ENCODE assay signal across 9 mouse cellular contexts in the genomic region with DNA sequence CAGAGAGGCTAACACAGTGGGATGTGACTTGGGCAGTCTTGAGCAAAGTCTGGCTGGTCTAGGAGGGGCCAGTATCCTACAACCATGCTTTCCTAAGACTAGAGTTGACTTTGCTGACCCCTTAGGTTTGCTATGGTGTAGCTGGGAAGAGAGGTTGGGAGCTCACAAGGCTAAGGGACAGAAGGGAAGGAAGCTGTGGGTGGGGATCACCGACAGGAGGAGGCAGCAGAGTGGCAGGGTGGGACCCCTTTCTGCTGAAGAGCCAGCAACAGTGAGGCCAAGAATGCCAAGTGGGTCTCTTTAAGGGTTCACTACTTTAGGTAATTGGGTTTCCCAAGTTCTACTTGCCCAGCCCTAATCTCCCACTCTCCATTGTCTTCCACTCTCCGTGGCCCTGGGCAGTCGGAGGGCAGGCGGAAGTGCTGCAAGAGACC.
DNase-seq lines count a peak whose midpoint lies in the region; ATAC-seq lines count a peak whose summit lies in the region.
"Had no signal": no experiment of that assay in that cellular context is flagged by ENCODE, and none has a peak within 500 bp of the region (broad histone marks: within the 10 kb centered on the region; RNA-seq: fewer than 3 reads in every experiment).

No protein-coding gene starts in this region.

- peak overlapping the region; percentile 95 for H3K27ac ChIP-seq in kidney, embryonic 16.5 days (ENCODE audit: low read length)
- peak overlapping the region; percentile 99 for H3K27ac ChIP-seq in forebrain, embryonic 13.5 days
- no peak overlapping the region for H3K27ac ChIP-seq in limb, embryonic 13.5 days
- H3K27ac ChIP-seq in neural tube, embryonic 14.5 days (ENCODE audit: low read depth, low read length) = peak overlapping the region; percentile 89

- no peaks in the 10 kb centered on the region for H3K27me3 ChIP-seq in kidney, embryonic 16.5 days (ENCODE audit: insufficient read depth, low read length)
- H3K27me3 ChIP-seq in forebrain, embryonic 13.5 days = no peaks in the 10 kb centered on the region
- H3K27me3 ChIP-seq in limb, embryonic 13.5 days = no peaks in the 10 kb centered on the region
- H3K27me3 ChIP-seq in neural tube, embryonic 14.5 days (ENCODE audit: control insufficient read depth, insufficient read depth, low read length) = no peaks in the 10 kb centered on the region

- peak; percentile 5; the same call in 1 of the 2 replicates for ATAC-seq in kidney, embryonic 16.5 days (ENCODE audit: low FRiP score, low TSS enrichment)
- ATAC-seq in forebrain, embryonic 13.5 days = peak; percentile 36
- ATAC-seq in limb, embryonic 13.5 days (ENCODE audit: low FRiP score, low read depth) = no peak
- peak; percentile 17; the same call in 1 of the 2 replicates for ATAC-seq in neural tube, embryonic 14.5 days (ENCODE audit: low read depth)

- peak overlapping the region; percentile 75 for H3K9ac ChIP-seq in kidney, embryonic 16.5 days (replicated peaks; ENCODE audit: low read length)
- H3K9ac ChIP-seq in forebrain, embryonic 13.5 days = peak overlapping the region; percentile 77
- H3K9ac ChIP-seq in limb, embryonic 13.5 days = no peak overlapping the region
- peak overlapping the region; percentile 60 for H3K9ac ChIP-seq in neural tube, embryonic 14.5 days (replicated peaks; ENCODE audit: low read depth, low read length)

- 31% methylated on average over 4 of the region's 4 CpGs for WGBS in kidney, embryonic 16.5 days
- WGBS in forebrain, embryonic 13.5 days = 1% methylated on average over 4 of the region's 4 CpGs
- WGBS in limb, embryonic 13.5 days = 48% methylated on average over 4 of the region's 4 CpGs
- WGBS in neural tube, embryonic 14.5 days = 0% methylated on average over 4 of the region's 4 CpGs

- H3K4me2 ChIP-seq in kidney, embryonic 16.5 days (replicated peaks; ENCODE audit: low read depth, low read length) = peak overlapping the region; percentile 71
- H3K4me2 ChIP-seq in forebrain, embryonic 13.5 days = peak overlapping the region; percentile 67
- peak overlapping the region; percentile 72 for H3K4me2 ChIP-seq in limb, embryonic 13.5 days (replicated peaks)
- peak overlapping the region; percentile 61; the same call in 1 of the 2 replicates for H3K4me2 ChIP-seq in neural tube, embryonic 14.5 days (ENCODE audit: low read depth, low read length)

- H3K36me3 ChIP-seq in kidney, embryonic 16.5 days (ENCODE audit: insufficient read depth, low read length) = no peaks in the 10 kb centered on the region
- H3K36me3 ChIP-seq in forebrain, embryonic 13.5 days (ENCODE audit: poor library complexity, severe bottlenecking) = no peaks in the 10 kb centered on the region
- no peaks in the 10 kb centered on the region for H3K36me3 ChIP-seq in limb, embryonic 13.5 days
- H3K36me3 ChIP-seq in neural tube, embryonic 14.5 days (ENCODE audit: control insufficient read depth, insufficient read depth, low read length) = no peaks in the 10 kb centered on the region
- H3K36me3 ChIP-seq: G1E had no signal

- H3K9me3 ChIP-seq in kidney, embryonic 16.5 days (ENCODE audit: low read length) = no peaks in the 10 kb centered on the region
- no peaks in the 10 kb centered on the region for H3K9me3 ChIP-seq in forebrain, embryonic 13.5 days (replicated peaks)
- no peaks in the 10 kb centered on the region for H3K9me3 ChIP-seq in limb, embryonic 13.5 days
- no peaks in the 10 kb centered on the region for H3K9me3 ChIP-seq in neural tube, embryonic 14.5 days (ENCODE audit: control insufficient read depth, low read length)
- H3K9me3 ChIP-seq: G1E had no signal

- no peak for DNase-seq in kidney, adult 18-20 months
- no peak for DNase-seq in layer of hippocampus, adult 9-10 months (ENCODE audit: low spot score)
- DNase-seq in ovary, postnatal 36 days (ENCODE audit: low spot score) = no peak
- no peak for DNase-seq in layer of hippocampus, adult 9-11 months

- H3K4me3 ChIP-seq in kidney, embryonic 16.5 days (ENCODE audit: low read length) = no peak overlapping the region
- peak overlapping the region; percentile 33; the same call in 1 of the 2 replicates for H3K4me3 ChIP-seq in forebrain, embryonic 13.5 days
- no peak overlapping the region; the same call in 1 of the 2 replicates for H3K4me3 ChIP-seq in limb, embryonic 13.5 days
- H3K4me3 ChIP-seq in neural tube, embryonic 14.5 days (ENCODE audit: low read depth, low read length) = no peak overlapping the region

- H3K4me1 ChIP-seq in kidney, embryonic 16.5 days (ENCODE audit: insufficient read depth, low read length) = peaks cover 28% of the 10 kb centered on the region
- peaks cover 32% of the 10 kb centered on the region for H3K4me1 ChIP-seq in forebrain, embryonic 13.5 days
- peaks cover 20% of the 10 kb centered on the region for H3K4me1 ChIP-seq in limb, embryonic 13.5 days
- peaks cover 19% of the 10 kb centered on the region for H3K4me1 ChIP-seq in neural tube, embryonic 14.5 days (ENCODE audit: control insufficient read depth, insufficient read depth, low read length)
